Comparison of ENCODE assay signal across 9 mouse cellular contexts in genomic region chr16:44502895-44503575, GRCm38 (mm10). TPM values are rescaled to one million over a fixed set of nuclear protein-coding genes. Genes with fewer than 3 reads are reported as not detected.
A peak's percentile ranks its signal among the peaks of the same experiment; 100 is the strongest.
DNase-seq lines count a peak whose midpoint lies in the region; ATAC-seq lines count a peak whose summit lies in the region.
"Had no signal": no experiment of that assay in that cellular context is flagged by ENCODE, and none has a peak within 500 bp of the region (broad histone marks: within the 10 kb centered on the region; RNA-seq: fewer than 3 reads in every experiment).

No protein-coding gene starts in this region.

- ATAC-seq in cerebellum, adult (ENCODE audit: insufficient number of reproducible peaks, low FRiP score, low TSS enrichment) = peak; percentile 57
- peak; percentile 76 for ATAC-seq in megakaryocyte progenitor cell, adult 5-6 weeks (replicated peaks; ENCODE audit: poor library complexity)

- intact Hi-C loops in gastrocnemius, postnatal 14 days (cut with DNase I; ENCODE audit: low total_unique reads) = no loop called here
- intact Hi-C loops in heart, postnatal 10 days (cut with DNase I) = no loop called here

- DNase-seq in gastrocnemius, postnatal 14 days = peak; percentile 50
- DNase-seq in gastrocnemius, postnatal 4 days (ENCODE audit: low spot score in 2 of 2) = no peak
- peak; percentile 68 to 70 for DNase-seq in heart, postnatal 10 days
- no peak for DNase-seq in spleen, adult 18-20 months
- DNase-seq in embryo, embryonic 10 days (ENCODE audit: low spot score) = no peak
- no peak for DNase-seq in layer of hippocampus, adult 11-12 months (ENCODE audit: low spot score)
- DNase-seq: liver, embryonic 13.5 days had no signal

RNA-seq across cellular contexts. Expression of gene Boc, which starts 55.7 kb away (rescaled TPM):
- 10 to 100 TPM in 1 of 2 experiments, 1 to 10 TPM in 1; 9.4 to 10.7 TPM for total RNA-seq in gastrocnemius, postnatal 14 days (2021)
- 10 to 100 TPM; 26.2 to 30.3 TPM for total RNA-seq in gastrocnemius, postnatal 4 days (2021)
- 1 to 10 TPM; 9.0 to 9.4 TPM for total RNA-seq in heart, postnatal 10 days (2021)
- 0.07 and 0.17 TPM in 2 replicates for total RNA-seq in megakaryocyte progenitor cell, adult 5-6 weeks (2015)
- total RNA-seq in megakaryocyte progenitor cell, adult 5-6 weeks (2017) = 0.08 and 0.30 TPM in 2 replicates

Comparison
In these comparisons a context has a peak if more than half of its experiments do, and no peak if none do; other contexts are left out.
1. DNase-seq: peak in gastrocnemius, postnatal 14 days (single experiment) and heart, postnatal 10 days (2 of 2); none in gastrocnemius, postnatal 4 days (0 of 2), spleen, adult 18-20 months (0 of 2), embryo, embryonic 10 days (single experiment) and layer of hippocampus, adult 11-12 months (single experiment).
2. RNA of gene Boc, which starts 55.7 kb away (total RNA-seq): 26.2 to 30.3 TPM in gastrocnemius, postnatal 4 days, 9.4 to 10.7 TPM in gastrocnemius, postnatal 14 days and 9.0 to 9.4 TPM in heart, postnatal 10 days; 0.07 to 0.30 TPM in megakaryocyte progenitor cell, adult 5-6 weeks; every median in the first group is over 4 times any median in the second.